Mouse (Mus musculus) lung, postnatal 0 days (tissue): ENCODE results near the gene Uqcc3. TPM values are rescaled to one million over a fixed set of nuclear protein-coding genes. Genes with fewer than 3 reads are reported as not detected.

Experiments
- ATAC-seq: fragments of 200-750 bp; cut with Nextera tagmentation; 2 replicates; pipeline ENCODE4 v1.8.0; 2017; ENCODE audit warnings: moderate library complexity
- DNase-seq: peaks from one replicate; pipeline ENCODE4 v3.0.0-alpha.2; 2016; ENCODE audit warnings: low spot score
- H3K27ac ChIP-seq: fragments of 300-500 bp; sonication (generic); 2 replicates; pipeline ENCODE4 v1.5.1; 2014; ENCODE audit warnings: antibody characterized with exemption, mild to moderate bottlenecking, low read length, mixed read lengths
- H3K27me3 ChIP-seq: fragments of 300-500 bp; sonication (generic); replicated peaks from 2 replicates; pipeline ENCODE4 v1.6.1; 2014; ENCODE audit warnings: low read length, mixed read lengths; ENCODE audit not compliant: insufficient read depth
- H3K36me3 ChIP-seq: fragments of 300-500 bp; sonication (generic); 2 replicates; pipeline ENCODE4 v1.6.1; 2014; ENCODE audit warnings: low read length, mixed read lengths; ENCODE audit not compliant: insufficient read depth
- H3K4me1 ChIP-seq: fragments of 300-500 bp; sonication (generic); 2 replicates; pipeline ENCODE4 v1.6.1; 2014; ENCODE audit warnings: antibody characterized with exemption, low read depth, low read length, mixed read lengths; ENCODE audit not compliant: insufficient read depth
- H3K4me2 ChIP-seq: fragments of 300-500 bp; sonication (generic); replicated peaks from 2 replicates; pipeline ENCODE4 v1.6.1; 2014; ENCODE audit warnings: low read depth, mild to moderate bottlenecking, low read length, moderate library complexity, mixed read lengths
- H3K4me3 ChIP-seq: fragments of 300-500 bp; sonication (generic); 2 replicates; pipeline ENCODE4 v1.5.1; 2014; ENCODE audit warnings: low read depth, low read length
- H3K9ac ChIP-seq: fragments of 300-500 bp; sonication (generic); replicated peaks from 2 replicates; pipeline ENCODE4 v1.6.1; 2014; ENCODE audit warnings: low read depth, mild to moderate bottlenecking
- H3K9me3 ChIP-seq: fragments of 300-500 bp; sonication (generic); 2 replicates; pipeline ENCODE4 v1.6.1; 2016; ENCODE audit warnings: low read length, mixed read lengths
- CTCF ChIP-seq: IDR thresholded peaks from 2 replicates; pipeline ENCODE4 v1.5.1; 2016; ENCODE audit warnings: antibody characterized with exemption, mild to moderate bottlenecking
- EP300 ChIP-seq: IDR thresholded peaks from 2 replicates; pipeline ENCODE4 v1.6.1; 2016; ENCODE audit warnings: antibody characterized with exemption, mild to moderate bottlenecking, control low read depth
- WGBS: fragments of 180-500 bp; shearing (Covaris S2); extraction: QIAGEN DNeasy Blood & Tissue Kit; methylation state at CpG from one replicate; pipeline ENCODE4 v1.1.7; 2014; 5-methylcytosine and 5-hydroxymethylcytosine counted together
- polyA plus RNA-seq: library from polyadenylated mRNA; unstranded; fragments of >200 nt; fragmentation: Nextera tagmentation; extraction: Ambion mirVana; gene quantifications from 2 replicates; pipeline ENCODE4 v1.2.1, GENCODE M21; 2015

Gene Uqcc3
- 75.2 and 84.3 TPM in 2 replicates for polyA plus RNA-seq

DNA sequence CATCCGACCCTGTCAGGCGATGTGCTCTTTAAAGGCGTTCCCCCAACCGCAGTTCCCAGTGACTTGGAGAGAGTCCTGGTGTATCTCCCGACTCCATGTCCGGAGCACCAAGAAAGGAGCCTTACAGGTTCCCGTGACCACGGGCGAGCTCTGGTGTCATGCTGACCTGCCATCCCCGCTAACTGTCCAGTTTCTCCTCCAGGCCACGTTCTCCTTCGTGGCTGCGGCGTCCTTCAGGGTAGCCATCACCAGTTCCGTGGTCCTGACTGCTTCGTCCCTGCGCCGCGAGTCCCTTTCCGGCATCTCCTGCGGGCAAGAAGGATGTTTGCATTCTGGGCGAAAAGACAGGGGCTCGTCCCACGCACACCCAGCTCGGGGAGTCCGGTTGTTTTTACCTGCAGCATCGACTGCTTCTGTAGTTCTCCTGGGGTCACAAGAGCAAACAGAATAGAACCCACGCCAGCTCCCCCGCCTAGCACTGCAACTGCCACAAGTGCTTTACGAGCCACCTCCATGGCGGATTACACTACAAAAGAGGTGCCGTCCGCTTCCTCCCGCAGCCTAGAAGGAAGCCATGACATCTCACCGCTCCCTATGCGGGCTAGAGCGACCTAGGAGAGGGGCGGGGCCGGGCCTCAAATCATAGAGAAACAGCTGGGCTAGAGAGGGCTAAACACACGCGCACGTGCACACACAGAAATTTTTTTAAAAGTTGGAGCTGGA is at the start of gene Uqcc3:
Gene Uqcc3, minus strand, starts transcription at position 613 of the 723 bp plus-strand sequence.
- H3K36me3 ChIP-seq = 0 out of 2 replicates have a peak, but pooled peaks cover 3% of the 10 kb centered on the region
- no peaks in the 10 kb centered on the region for H3K4me1 ChIP-seq
- peak within 1 kb of the TSS; percentile 89 for H3K9ac ChIP-seq
- ATAC-seq (peak; percentile 98), DNase-seq (peak; percentile 95)
- peak within 1 kb of the TSS; percentile 79 for H3K4me2 ChIP-seq
- H3K9me3 ChIP-seq = no peaks in the 10 kb centered on the region
- H3K27me3 ChIP-seq = no peaks in the 10 kb centered on the region
- peak within 1 kb of the TSS; percentile 91 for H3K27ac ChIP-seq
- WGBS = 0% methylated on average over 42 of the region's 42 CpGs
- TF ChIP-seq EP300 (0 out of 2 replicates have a peak, but pooled peaks have one; percentile 12), CTCF (no peak)
- peak within 1 kb of the TSS; percentile 67 for H3K4me3 ChIP-seq

DNA sequence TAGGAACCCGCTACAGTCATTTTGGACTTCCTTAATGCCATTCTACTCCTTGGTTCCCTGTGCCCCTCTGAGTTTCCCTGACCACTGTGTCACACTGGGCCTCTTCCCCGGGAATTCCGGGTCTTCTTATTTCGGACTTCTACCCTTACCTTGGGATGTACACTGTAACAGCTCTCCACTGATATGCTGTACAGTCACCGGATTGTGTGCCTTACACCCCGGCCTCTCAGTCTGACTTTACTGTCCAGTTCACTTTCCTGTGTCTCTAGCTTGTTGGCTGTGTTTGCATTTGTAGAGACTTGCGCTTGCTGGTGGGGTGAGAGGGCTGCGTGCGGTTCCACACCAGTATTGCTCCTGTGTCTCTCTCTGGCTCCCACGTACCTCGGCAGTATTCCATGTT is 49.4 kb upstream of the Uqcc3 start:
- ATAC-seq = no peak
- TF ChIP-seq EP300 (no peak), CTCF (no peak)
- WGBS = 2% methylated on average over 11 of the region's 11 CpGs

DNA sequence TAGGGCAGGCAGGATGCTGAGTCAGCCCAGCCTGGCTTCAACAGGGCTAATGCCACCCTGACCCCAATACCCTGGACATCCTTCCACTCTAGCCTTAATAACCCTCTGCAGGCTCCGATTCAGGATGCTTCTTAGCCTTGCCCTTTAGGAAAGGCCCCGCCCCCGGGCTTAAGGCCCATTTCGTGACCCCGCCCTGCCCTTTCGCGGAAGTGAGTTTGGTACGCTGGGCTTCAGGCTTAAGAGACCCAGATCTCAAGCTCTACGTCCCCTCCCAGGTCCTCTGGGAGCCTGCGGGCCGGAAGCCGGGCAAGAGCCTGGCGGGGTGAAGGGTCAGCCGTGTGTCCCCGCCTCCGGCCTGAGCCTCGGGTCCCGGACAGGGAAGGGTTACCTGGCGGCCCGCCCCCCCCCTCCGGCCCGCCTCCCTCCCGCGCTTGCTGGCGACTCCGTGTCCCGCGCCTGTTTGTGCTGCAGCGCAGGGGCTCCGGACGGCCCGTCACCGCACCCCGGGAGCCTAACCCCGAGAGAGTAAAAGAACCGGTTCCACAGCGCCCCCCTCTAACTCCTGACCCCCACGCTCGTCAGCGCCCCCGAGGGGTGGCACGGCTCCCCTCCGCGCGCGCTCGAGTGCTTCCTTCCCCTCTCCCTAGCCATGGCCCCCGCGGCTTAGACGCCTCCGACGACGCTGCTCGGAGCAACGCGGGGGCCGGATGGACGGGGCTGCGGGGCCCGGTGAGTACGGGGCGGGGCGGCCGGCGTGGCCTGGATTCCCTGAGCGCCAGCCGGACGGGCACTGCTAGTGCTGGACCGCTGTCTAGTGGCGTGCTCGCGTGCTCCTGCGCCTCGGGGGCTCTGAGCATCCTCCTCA is 48.7 kb upstream of the Uqcc3 start, which contains the start of the genes Rom1 and Eml3:
Gene Rom1, minus strand, starts transcription at position 133 of the 865 bp plus-strand sequence.
Gene Eml3, plus strand, starts transcription at position 329 of the 865 bp plus-strand sequence.
- Histone ChIP-seq H3K9ac (peak within 1 kb of the TSS; percentile 76), H3K36me3 (peaks cover 17% of the 10 kb centered on the region), H3K4me3 (peak within 1 kb of the TSS; percentile 82), H3K4me2 (peak within 1 kb of the TSS; percentile 78), H3K4me1 (peaks cover 7% of the 10 kb centered on the region), H3K9me3 (no peaks in the 10 kb centered on the region), H3K27ac (peak within 1 kb of the TSS; percentile 95), H3K27me3 (no peaks in the 10 kb centered on the region)
- DNase-seq = peak; percentile 94
- TF ChIP-seq CTCF (peak; percentile 64), EP300 (no peak)
- peak; percentile 92 for ATAC-seq
- 3% methylated on average over 41 of the region's 74 CpGs for WGBS

More for the DNA sequence above, 49.4 kb upstream of the Uqcc3 start:
- Histone ChIP-seq H3K9ac (peak overlapping the region; percentile 76), H3K9me3 (no peaks in the 10 kb centered on the region), H3K36me3 (peaks cover 17% of the 10 kb centered on the region), H3K4me1 (peaks cover 7% of the 10 kb centered on the region), H3K27me3 (no peaks in the 10 kb centered on the region), H3K4me3 (peak overlapping the region; percentile 82), H3K4me2 (peak overlapping the region; percentile 78), H3K27ac (peak overlapping the region; percentile 95)
- DNase-seq = no peak

DNA sequence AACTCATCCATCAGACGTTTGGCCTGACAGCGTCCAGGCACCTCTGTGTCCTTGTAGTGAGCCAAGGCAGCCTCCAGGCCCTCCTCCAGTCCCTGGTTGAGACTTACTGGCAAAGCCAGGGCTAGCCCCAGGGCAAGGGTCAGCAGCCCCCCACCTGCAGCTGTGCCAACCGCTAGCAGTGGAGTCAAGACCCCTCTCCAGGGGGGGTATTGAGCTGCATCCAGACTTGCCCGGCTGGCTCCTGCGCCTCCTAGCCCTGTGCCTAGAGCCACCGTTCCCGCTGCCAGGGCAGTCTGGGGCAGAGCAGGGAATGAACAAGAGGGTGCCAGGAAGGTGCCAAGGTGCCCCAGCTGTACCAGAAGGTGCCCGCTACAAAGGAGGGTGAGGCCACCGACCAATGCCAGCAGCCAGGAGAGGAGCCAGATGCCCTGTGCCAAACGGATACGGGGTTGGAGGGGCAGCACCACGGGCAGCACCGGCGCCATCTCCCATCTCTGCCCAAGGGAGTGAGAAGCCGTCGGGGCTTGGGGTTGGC is 48.0 kb upstream of the Uqcc3 start:
- H3K4me1 ChIP-seq = peaks cover 7% of the 10 kb centered on the region
- TF ChIP-seq CTCF (no peak), EP300 (no peak)
- DNase-seq (no peak), ATAC-seq (peak; percentile 3)
- peak overlapping the region; percentile 76; the same call in 1 of the 2 replicates for H3K9ac ChIP-seq
- 18% methylated on average over 16 of the region's 16 CpGs for WGBS
- H3K27me3 ChIP-seq = no peaks in the 10 kb centered on the region
- H3K4me3 ChIP-seq = peak overlapping the region; percentile 82
- peaks cover 12% of the 10 kb centered on the region for H3K36me3 ChIP-seq
- H3K4me2 ChIP-seq = peak overlapping the region; percentile 78
- H3K9me3 ChIP-seq = no peaks in the 10 kb centered on the region
- peak overlapping the region; percentile 95; the same call in 1 of the 2 replicates for H3K27ac ChIP-seq

DNA sequence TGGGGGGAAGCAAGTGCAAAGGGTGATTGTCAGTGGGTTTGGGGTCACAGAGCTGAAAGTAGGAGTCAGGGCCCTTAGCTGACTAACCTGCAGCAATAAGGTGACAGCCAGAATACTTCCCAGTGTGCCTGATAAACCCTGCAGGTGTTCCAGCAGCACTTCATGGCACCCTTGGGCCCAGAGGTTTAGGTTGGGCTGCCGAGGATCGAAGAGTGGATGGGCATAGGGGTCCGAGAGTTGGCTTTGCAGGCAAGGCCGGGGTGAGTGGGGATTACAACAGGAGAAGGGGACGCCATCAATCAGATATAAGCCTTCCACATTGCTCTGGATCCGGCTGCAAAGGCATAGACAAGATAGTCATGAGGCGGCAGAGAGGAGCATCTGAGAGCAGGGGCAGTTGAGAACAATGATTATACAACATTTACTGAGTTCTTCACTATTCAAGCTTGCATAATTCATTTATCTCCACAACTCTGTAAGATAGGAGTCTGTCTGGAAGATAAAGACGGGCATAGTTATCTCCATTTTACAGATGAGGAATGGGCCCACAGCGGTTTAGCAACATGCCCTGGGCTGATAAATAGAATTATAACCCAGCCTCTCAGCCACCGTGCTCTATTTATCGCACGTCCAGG is 47.3 kb upstream of the Uqcc3 start:
- H3K4me1 ChIP-seq = peaks cover 7% of the 10 kb centered on the region
- no peak overlapping the region for H3K4me2 ChIP-seq
- H3K4me3 ChIP-seq = no peak overlapping the region
- no peaks in the 10 kb centered on the region for H3K27me3 ChIP-seq
- no peak overlapping the region for H3K9ac ChIP-seq
- no peaks in the 10 kb centered on the region for H3K9me3 ChIP-seq
- DNase-seq (no peak), ATAC-seq (no peak)
- peaks cover 4% of the 10 kb centered on the region; the same call in 1 of the 2 replicates for H3K36me3 ChIP-seq
- TF ChIP-seq EP300 (no peak), CTCF (no peak)
- WGBS = 85% methylated on average over 12 of the region's 12 CpGs
- no peak overlapping the region for H3K27ac ChIP-seq
